Comparison of ENCODE assay signal across 26 mouse cellular contexts in genomic region chr13:77398477-77398876, GRCm38 (mm10).
DNase-seq lines count a peak whose midpoint lies in the region; ATAC-seq and TF ChIP-seq lines count a peak whose summit lies in the region.
"Had no signal": no experiment of that assay in that cellular context is flagged by ENCODE, and none has a peak within 500 bp of the region (broad histone marks: within the 10 kb centered on the region; RNA-seq: fewer than 3 reads in every experiment).

No protein-coding gene starts in this region.

- H3K36me3 ChIP-seq in hindbrain, embryonic 14.5 days (replicated peaks; ENCODE audit: control insufficient read depth, insufficient read depth): no peaks in the 10 kb centered on the region
- no peaks in the 10 kb centered on the region for H3K36me3 ChIP-seq in hindbrain, embryonic 10.5 days
- no peaks in the 10 kb centered on the region for H3K36me3 ChIP-seq in lung, embryonic 14.5 days (ENCODE audit: insufficient read depth)
- no peaks in the 10 kb centered on the region for H3K36me3 ChIP-seq in forebrain, embryonic 13.5 days (ENCODE audit: poor library complexity, severe bottlenecking)
- H3K36me3 ChIP-seq in midbrain, embryonic 16.5 days (ENCODE audit: control insufficient read depth, insufficient read depth, low read length): no peaks in the 10 kb centered on the region
- H3K36me3 ChIP-seq: embryonic facial prominence, embryonic 12.5 days; heart, embryonic 15.5 days; limb, embryonic 13.5 days; lung, embryonic 15.5 days; neural tube, embryonic 13.5 days had no signal

- H3K4me3 ChIP-seq in hindbrain, embryonic 14.5 days (replicated peaks; ENCODE audit: low read length): no peak overlapping the region
- H3K4me3 ChIP-seq in hindbrain, embryonic 10.5 days: no peak overlapping the region
- no peak overlapping the region for H3K4me3 ChIP-seq in lung, embryonic 14.5 days (ENCODE audit: low read depth, low read length)
- no peak overlapping the region for H3K4me3 ChIP-seq in forebrain, embryonic 13.5 days
- H3K4me3 ChIP-seq in midbrain, embryonic 16.5 days (ENCODE audit: low read depth, low read length): no peak overlapping the region
- H3K4me3 ChIP-seq: embryonic facial prominence, embryonic 12.5 days; erythroblast, embryonic 14.5 days; gastrocnemius, adult 2 months; heart, embryonic 15.5 days; limb, embryonic 13.5 days; lung, embryonic 15.5 days; myocyte; neural tube, embryonic 13.5 days had no signal

- peaks cover 15% of the 10 kb centered on the region for H3K4me1 ChIP-seq in hindbrain, embryonic 14.5 days (replicated peaks; ENCODE audit: control insufficient read depth, insufficient read depth, low read length)
- peaks cover 18% of the 10 kb centered on the region for H3K4me1 ChIP-seq in hindbrain, embryonic 10.5 days (replicated peaks)
- no peaks in the 10 kb centered on the region for H3K4me1 ChIP-seq in lung, embryonic 14.5 days (ENCODE audit: insufficient read depth)
- H3K4me1 ChIP-seq in forebrain, embryonic 13.5 days: peaks cover 25% of the 10 kb centered on the region
- H3K4me1 ChIP-seq in midbrain, embryonic 16.5 days (ENCODE audit: control insufficient read depth, insufficient read depth, low read length): peaks cover 14% of the 10 kb centered on the region
- H3K4me1 ChIP-seq: embryonic facial prominence, embryonic 12.5 days; heart, embryonic 15.5 days; limb, embryonic 13.5 days; lung, embryonic 15.5 days had no signal

- WGBS in hindbrain, embryonic 14.5 days: 67% methylated on average over 3 of the region's 3 CpGs
- WGBS in hindbrain, embryonic 10.5 days: 81% methylated on average over 3 of the region's 3 CpGs
- WGBS in lung, embryonic 14.5 days: 59% methylated on average over 3 of the region's 3 CpGs
- WGBS in forebrain, embryonic 13.5 days: 56% methylated on average over 3 of the region's 3 CpGs
- 62% methylated on average over 3 of the region's 3 CpGs for WGBS in midbrain, embryonic 16.5 days

- no peak for DNase-seq in hindbrain, embryonic 14.5 days (ENCODE audit: low spot score)
- DNase-seq in hindbrain, embryonic 10.5 days (ENCODE audit: low spot score): no peak
- peak; percentile 12 for DNase-seq in lung, embryonic 14.5 days
- no peak for DNase-seq in lung, postnatal 10 days
- DNase-seq in kidney, postnatal 36 days: no peak
- DNase-seq in adrenal gland, postnatal 14 days: no peak
- DNase-seq: adrenal gland, postnatal 36 days; cerebellum, adult 11 months; gastrocnemius, adult 2 months; kidney, adult 9 months; kidney, postnatal 25 days; lung, postnatal 4 days; right cerebral cortex, postnatal 4 days; thymus, postnatal 36 days had no signal

- no peaks in the 10 kb centered on the region for H3K9me3 ChIP-seq in hindbrain, embryonic 14.5 days (ENCODE audit: control insufficient read depth, low read length)
- no peaks in the 10 kb centered on the region for H3K9me3 ChIP-seq in hindbrain, embryonic 10.5 days
- no peaks in the 10 kb centered on the region for H3K9me3 ChIP-seq in lung, embryonic 14.5 days (ENCODE audit: low read depth, low read length)
- no peaks in the 10 kb centered on the region for H3K9me3 ChIP-seq in forebrain, embryonic 13.5 days (replicated peaks)
- no peaks in the 10 kb centered on the region for H3K9me3 ChIP-seq in midbrain, embryonic 16.5 days (replicated peaks; ENCODE audit: control insufficient read depth, low read length, poor library complexity, severe bottlenecking)
- H3K9me3 ChIP-seq: embryonic facial prominence, embryonic 12.5 days; heart, embryonic 15.5 days; limb, embryonic 13.5 days; lung, embryonic 15.5 days; neural tube, embryonic 13.5 days had no signal

- H3K9ac ChIP-seq in hindbrain, embryonic 14.5 days: no peak overlapping the region
- no peak overlapping the region for H3K9ac ChIP-seq in lung, embryonic 14.5 days
- H3K9ac ChIP-seq in forebrain, embryonic 13.5 days: no peak overlapping the region
- no peak overlapping the region for H3K9ac ChIP-seq in midbrain, embryonic 16.5 days (ENCODE audit: low read depth, low read length)
- H3K9ac ChIP-seq: embryonic facial prominence, embryonic 12.5 days; heart, embryonic 15.5 days; limb, embryonic 13.5 days; liver, embryonic 14.5 days; lung, embryonic 15.5 days; neural tube, embryonic 13.5 days had no signal

- H3K27me3 ChIP-seq in hindbrain, embryonic 14.5 days (ENCODE audit: control insufficient read depth, insufficient read depth, low read length): no peaks in the 10 kb centered on the region
- H3K27me3 ChIP-seq in hindbrain, embryonic 10.5 days (ENCODE audit: insufficient read depth, poor library complexity, severe bottlenecking): no peaks in the 10 kb centered on the region
- no peaks in the 10 kb centered on the region for H3K27me3 ChIP-seq in lung, embryonic 14.5 days (ENCODE audit: insufficient read depth, low read length)
- H3K27me3 ChIP-seq in forebrain, embryonic 13.5 days: no peaks in the 10 kb centered on the region
- H3K27me3 ChIP-seq in midbrain, embryonic 16.5 days (ENCODE audit: control insufficient read depth, insufficient read depth, low read depth, low read length): no peaks in the 10 kb centered on the region
- H3K27me3 ChIP-seq: embryonic facial prominence, embryonic 12.5 days; heart, embryonic 15.5 days; limb, embryonic 13.5 days; lung, embryonic 15.5 days; neural tube, embryonic 13.5 days had no signal

- H3K4me2 ChIP-seq in hindbrain, embryonic 14.5 days (replicated peaks): 0 out of 2 replicates have a peak overlapping the region, but pooled peaks have one; percentile 3
- H3K4me2 ChIP-seq in lung, embryonic 14.5 days: no peak overlapping the region
- no peak overlapping the region for H3K4me2 ChIP-seq in forebrain, embryonic 13.5 days
- H3K4me2 ChIP-seq in midbrain, embryonic 16.5 days (ENCODE audit: low read length): no peak overlapping the region
- H3K4me2 ChIP-seq: embryonic facial prominence, embryonic 12.5 days; heart, embryonic 15.5 days; limb, embryonic 13.5 days; lung, embryonic 15.5 days; neural tube, embryonic 13.5 days had no signal

- no peak overlapping the region for H3K27ac ChIP-seq in hindbrain, embryonic 14.5 days
- no peak overlapping the region for H3K27ac ChIP-seq in hindbrain, embryonic 10.5 days
- H3K27ac ChIP-seq in lung, embryonic 14.5 days (ENCODE audit: low read depth): no peak overlapping the region
- peak overlapping the region; percentile 88 for H3K27ac ChIP-seq in forebrain, embryonic 13.5 days
- peak overlapping the region; percentile 87; the same call in 1 of the 2 replicates for H3K27ac ChIP-seq in midbrain, embryonic 16.5 days (ENCODE audit: low read length)
- H3K27ac ChIP-seq: embryonic facial prominence, embryonic 12.5 days; gastrocnemius, adult 2 months; heart, embryonic 15.5 days; limb, embryonic 13.5 days; liver, embryonic 14.5 days; lung, embryonic 15.5 days; neural tube, embryonic 13.5 days had no signal

- no peak for ATAC-seq in hindbrain, embryonic 14.5 days (ENCODE audit: low FRiP score)
- no peak for ATAC-seq in lung, embryonic 14.5 days (ENCODE audit: insufficient read depth)
- ATAC-seq in forebrain, embryonic 13.5 days: no peak
- no peak for ATAC-seq in midbrain, embryonic 16.5 days
- ATAC-seq: CD4-positive, CD25-positive, alpha-beta regulatory T cell, adult 4 months; intestine, embryonic 16.5 days had no signal

- no peak for TF ChIP-seq CTCF in lung, embryonic 14.5 days (IDR thresholded peaks at IDR 0.05; ENCODE audit: low read depth)

Comparison
In these comparisons a context has a peak if more than half of its experiments do, and no peak if none do; other contexts are left out.
1. H3K27ac ChIP-seq: peak in forebrain, embryonic 13.5 days (single experiment) and midbrain, embryonic 16.5 days (single experiment); none in hindbrain, embryonic 14.5 days (single experiment), hindbrain, embryonic 10.5 days (single experiment) and lung, embryonic 14.5 days (single experiment).